Mouse (Mus musculus) frontal cortex, adult (tissue): Measurements from ENCODE around the gene Zfp385b.
"Not testable (repeated sequence)": the region's sequence is repeated elsewhere in the genome, so short reads cannot be mapped to it uniquely, and the experiment has no call there.

Experiments
- ATAC-seq: cut with Nextera tagmentation; 2 replicates; pipeline ENCODE4 v1.9.2; 2017; ENCODE audit warnings: mild to moderate bottlenecking, moderate library complexity, mixed read lengths; ENCODE audit not compliant: low TSS enrichment

Zfp385b gene

GRCm38 (mm10) chr2:77461413-77461812, 358.0 kb downstream of the Zfp385b start:
- no peak for ATAC-seq

- ATAC-seq: 0 out of 2 replicates have a peak, but pooled peaks have one; percentile 12
These were observed 359.4 kb downstream of the Zfp385b start for GRCm38 (mm10) chr2:77460011-77460410.

GRCm38 (mm10) chr2:77458431-77458830, 361.0 kb downstream of the Zfp385b start:
- ATAC-seq: no peak

GRCm38 (mm10) chr2:77457120-77457519, 362.3 kb downstream of the Zfp385b start:
- ATAC-seq: no peak

- peak; percentile 68; the same call in 1 of the 2 replicates for ATAC-seq
These were observed 362.8 kb downstream of the Zfp385b start for GRCm38 (mm10) chr2:77456602-77457001.

- no peak for ATAC-seq
These were observed 365.0 kb downstream of the Zfp385b start for GRCm38 (mm10) chr2:77454341-77454937.

GRCm38 (mm10) chr2:77453786-77454185, 365.7 kb downstream of the Zfp385b start:
- ATAC-seq: no peak

GRCm38 (mm10) chr2:77450017-77450416, 369.4 kb downstream of the Zfp385b start:
- ATAC-seq: not testable (repeated sequence)

GRCm38 (mm10) chr2:77448951-77449480, 370.4 kb downstream of the Zfp385b start:
- ATAC-seq: no peak

GRCm38 (mm10) chr2:77444282-77444681, 375.2 kb downstream of the Zfp385b start:
- ATAC-seq: no peak

- no peak for ATAC-seq
These were observed 378.8 kb downstream of the Zfp385b start for GRCm38 (mm10) chr2:77440591-77440990.

- ATAC-seq: peak; percentile 14
These were observed 383.1 kb downstream of the Zfp385b start for GRCm38 (mm10) chr2:77436241-77436759.

GRCm38 (mm10) chr2:77419476-77419875, 400.0 kb downstream of the Zfp385b start:
- no peak for ATAC-seq

GRCm38 (mm10) chr2:77418078-77418477, 401.4 kb downstream of the Zfp385b start:
- no peak for ATAC-seq

- no peak for ATAC-seq
These were observed 407.3 kb downstream of the Zfp385b start for GRCm38 (mm10) chr2:77412171-77412570.

GRCm38 (mm10) chr2:77411612-77412011, 407.8 kb downstream of the Zfp385b start:
- no peak for ATAC-seq

- no peak for ATAC-seq
These were observed 409.8 kb downstream of the Zfp385b start for GRCm38 (mm10) chr2:77409521-77410135.

- ATAC-seq: no peak
These were observed 410.5 kb downstream of the Zfp385b start for GRCm38 (mm10) chr2:77408972-77409371.

- ATAC-seq: no peak
These were observed 417.1 kb downstream of the Zfp385b start for GRCm38 (mm10) chr2:77402329-77402728.

- ATAC-seq: peak; percentile 82
These were observed 417.8 kb downstream of the Zfp385b start for GRCm38 (mm10) chr2:77401438-77402235.

- ATAC-seq: no peak
These were observed 425.6 kb downstream of the Zfp385b start for GRCm38 (mm10) chr2:77393881-77394280.

- no peak for ATAC-seq
These were observed 431.3 kb downstream of the Zfp385b start for GRCm38 (mm10) chr2:77388186-77388585.
